Mouse (Mus musculus): ENCODE data around the gene Phactr2.

Gene Phactr2

GRCm38 (mm10) chr10:13168461-13168860 lies 305.8 kb downstream of the Phactr2 start:
- no peak for DNase-seq (ENCODE audit: low read depth, low spot score)

GRCm38 (mm10) chr10:13162031-13162430 lies 312.2 kb downstream of the Phactr2 start:
- DNase-seq (ENCODE audit: low read depth, low spot score) = no peak

- no peak for DNase-seq (ENCODE audit: low read depth, low spot score)
Observed at GRCm38 (mm10) chr10:13160913-13161312, 313.3 kb downstream of the Phactr2 start.

All from ES-CJ7 (cell line).